8 mouse cellular contexts compared by ENCODE assay signal in the genomic region with DNA sequence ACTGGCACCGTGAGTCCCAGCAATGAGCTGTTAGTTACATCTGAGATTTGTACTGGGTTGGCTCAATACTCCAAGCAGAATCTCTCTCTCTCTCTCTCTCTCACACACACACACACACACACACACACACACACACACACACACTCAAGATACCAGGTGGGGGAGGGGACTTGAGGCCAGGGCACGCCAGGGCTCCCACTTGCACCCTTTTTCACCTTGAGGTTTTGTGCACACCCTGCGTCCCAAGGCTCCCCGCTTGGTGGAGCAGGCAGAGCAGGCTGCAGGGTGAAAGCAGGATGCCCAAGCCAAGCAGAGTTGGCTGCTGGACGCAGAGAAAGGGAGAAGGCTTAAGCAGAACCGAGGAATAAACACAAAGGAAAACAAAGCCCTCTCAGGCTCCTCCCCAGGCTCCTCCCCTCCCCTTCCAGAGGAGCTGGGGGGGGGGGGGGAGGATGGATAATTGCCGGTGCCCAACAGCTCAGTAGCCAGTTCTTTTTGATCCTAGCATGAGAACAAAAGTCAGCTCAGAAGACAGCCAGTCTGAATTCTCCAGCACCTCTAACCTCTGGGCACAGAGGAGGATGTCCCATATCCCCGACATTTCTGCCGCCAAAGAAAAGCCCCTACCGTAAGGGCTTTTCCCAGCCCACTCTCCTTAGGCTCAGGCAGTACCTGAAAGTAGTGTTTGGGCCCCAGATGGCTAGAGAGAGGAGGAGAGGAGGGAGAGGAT. TPM values are rescaled to one million over a fixed set of nuclear protein-coding genes. Genes with fewer than 3 reads are reported as not detected.
DNase-seq lines count a peak whose midpoint lies in the region; ATAC-seq and TF ChIP-seq lines count a peak whose summit lies in the region.

No protein-coding gene starts in this region.

- 26% methylated on average over 10 of the region's 10 CpGs for WGBS in intestine, postnatal 0 days

- H3K9ac ChIP-seq in intestine, postnatal 0 days (ENCODE audit: low read depth, low read length): no peak overlapping the region

- ATAC-seq in erythroid progenitor cell, adult 5-6 weeks (replicated peaks; ENCODE audit: low FRiP score, poor library complexity, severe bottlenecking): 0 out of 2 replicates have a peak, but pooled peaks have one; percentile 16
- ATAC-seq in intestine, postnatal 0 days: no peak

- no peak overlapping the region for H3K4me3 ChIP-seq in intestine, postnatal 0 days (ENCODE audit: low read depth, low read length)

- TF ChIP-seq CTCF in intestine, postnatal 0 days (IDR thresholded peaks at IDR 0.05; ENCODE audit: low read depth): 0 out of 2 replicates have a peak, but pooled peaks have one; percentile 11

- no peaks in the 10 kb centered on the region for H3K9me3 ChIP-seq in intestine, postnatal 0 days (ENCODE audit: control insufficient read depth)

- DNase-seq in thymus, postnatal 14 days: peak; percentile 36
- no peak for DNase-seq in thymus, adult 18-20 months
- peak; percentile 60 to 66 for DNase-seq in lung, postnatal 4 days
- DNase-seq in thymus, postnatal 36 days: peak; percentile 21 to 40
- DNase-seq in gastrocnemius, postnatal 25 days: no peak
- DNase-seq in right cerebral cortex, postnatal 4 days: no peak

- H3K27me3 ChIP-seq in intestine, postnatal 0 days (replicated peaks; ENCODE audit: control insufficient read depth, insufficient read depth, low read length): no peaks in the 10 kb centered on the region

- H3K4me2 ChIP-seq in intestine, postnatal 0 days (replicated peaks; ENCODE audit: low read depth): peak overlapping the region; percentile 35

- H3K4me1 ChIP-seq in intestine, postnatal 0 days (replicated peaks; ENCODE audit: control insufficient read depth, insufficient read depth, low read length): no peaks in the 10 kb centered on the region

- no peak overlapping the region for H3K27ac ChIP-seq in intestine, postnatal 0 days (ENCODE audit: low read depth, low read length)

- H3K36me3 ChIP-seq in intestine, postnatal 0 days (ENCODE audit: control insufficient read depth, insufficient read depth): no peaks in the 10 kb centered on the region

RNA-seq across cellular contexts. Expression of a gene that starts 9.5 kb away (rescaled TPM):
- not detected in 2 replicates for total RNA-seq in erythroid progenitor cell, adult 5-6 weeks (2015; ENCODE audit: low replicate concordance)
- not detected in 2 replicates for total RNA-seq in erythroid progenitor cell, adult 5-6 weeks (2017; ENCODE audit: low replicate concordance)
- 0.16 and 0.22 TPM in 2 replicates for polyA plus RNA-seq in intestine, postnatal 0 days (2015; fragmentation: Nextera tagmentation; extraction: Ambion mirVana)
- not detected for total RNA-seq in gastrocnemius, postnatal 25 days (2021)

RNA-seq across cellular contexts. Expression of a gene that starts 9.5 kb away (rescaled TPM):
- 5.8 and 11.7 TPM in 2 replicates for total RNA-seq in erythroid progenitor cell, adult 5-6 weeks (2015; ENCODE audit: low replicate concordance)
- 1.6 and 2.3 TPM in 2 replicates for total RNA-seq in erythroid progenitor cell, adult 5-6 weeks (2017; ENCODE audit: low replicate concordance)
- 2.6 and 2.7 TPM in 2 replicates for polyA plus RNA-seq in intestine, postnatal 0 days (2015; fragmentation: Nextera tagmentation; extraction: Ambion mirVana)
- under 1 TPM; 0.36 to 0.70 TPM for total RNA-seq in gastrocnemius, postnatal 25 days (2021)

RNA-seq across cellular contexts. Expression of a gene that starts 27.9 kb away (rescaled TPM):
- total RNA-seq in erythroid progenitor cell, adult 5-6 weeks (2015; ENCODE audit: low replicate concordance): not detected in 2 replicates
- not detected in 2 replicates for total RNA-seq in erythroid progenitor cell, adult 5-6 weeks (2017; ENCODE audit: low replicate concordance)
- not detected in 2 replicates for polyA plus RNA-seq in intestine, postnatal 0 days (2015; fragmentation: Nextera tagmentation; extraction: Ambion mirVana)
- total RNA-seq in gastrocnemius, postnatal 25 days (2021): not detected

RNA-seq across cellular contexts. Expression of a gene that starts 44.2 kb away (rescaled TPM):
- total RNA-seq in erythroid progenitor cell, adult 5-6 weeks (2015; ENCODE audit: low replicate concordance): not detected in 2 replicates
- total RNA-seq in erythroid progenitor cell, adult 5-6 weeks (2017; ENCODE audit: low replicate concordance): not detected in 2 replicates
- polyA plus RNA-seq in intestine, postnatal 0 days (2015; fragmentation: Nextera tagmentation; extraction: Ambion mirVana): 0.95 and 0.98 TPM in 2 replicates
- total RNA-seq in gastrocnemius, postnatal 25 days (2021): under 1 TPM; 0.23 to 0.38 TPM

RNA-seq across cellular contexts. Expression of a gene that starts 54.8 kb away (rescaled TPM):
- total RNA-seq in erythroid progenitor cell, adult 5-6 weeks (2015; ENCODE audit: low replicate concordance): 44.0 and 62.5 TPM in 2 replicates
- 11.0 and 26.1 TPM in 2 replicates for total RNA-seq in erythroid progenitor cell, adult 5-6 weeks (2017; ENCODE audit: low replicate concordance)
- polyA plus RNA-seq in intestine, postnatal 0 days (2015; fragmentation: Nextera tagmentation; extraction: Ambion mirVana): 742 and 817 TPM in 2 replicates
- 10 to 100 TPM; 45.3 to 52.3 TPM for total RNA-seq in gastrocnemius, postnatal 25 days (2021)

Comparison
In these comparisons a context has a peak if more than half of its experiments do, and no peak if none do; other contexts are left out.
1. DNase-seq: peak in thymus, postnatal 14 days (single experiment), lung, postnatal 4 days (2 of 2) and thymus, postnatal 36 days (2 of 2); none in thymus, adult 18-20 months (0 of 2), gastrocnemius, postnatal 25 days (single experiment) and right cerebral cortex, postnatal 4 days (single experiment).